Comparison of ENCODE assay signal across 9 mouse cellular contexts in the genomic region with DNA sequence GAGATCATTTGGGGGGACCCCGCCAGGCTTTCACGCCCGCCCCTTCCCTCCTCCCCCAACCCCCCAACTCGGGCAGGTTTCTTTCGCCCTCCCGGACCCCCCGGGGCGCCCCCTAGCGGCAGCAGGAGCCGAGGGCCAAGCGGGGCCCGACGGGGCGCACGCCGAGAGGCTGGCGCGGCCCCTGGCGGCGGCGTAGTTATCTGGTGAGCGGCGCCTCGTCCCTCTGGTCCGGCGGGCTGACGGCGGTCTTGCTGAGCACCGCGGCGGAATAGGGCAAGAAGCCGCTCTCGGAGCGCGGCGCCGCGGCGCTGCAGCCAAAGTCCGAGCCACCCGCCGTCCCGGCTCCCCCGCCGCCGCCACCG. TPM values are rescaled to one million over a fixed set of nuclear protein-coding genes. Genes with fewer than 3 reads are reported as not detected.
DNase-seq lines count a peak whose midpoint lies in the region; ATAC-seq and TF ChIP-seq lines count a peak whose summit lies in the region.
"Had no signal": no experiment of that assay in that cellular context is flagged by ENCODE, and none has a peak within 500 bp of the region (broad histone marks: within the 10 kb centered on the region; RNA-seq: fewer than 3 reads in every experiment).

No protein-coding gene starts in this region.

- peak; percentile 63 to 65 for DNase-seq in cerebellum, postnatal 10 days
- no peak for DNase-seq in cerebellum, adult 2 months
- peak; percentile 27 for DNase-seq in forebrain, embryonic 14.5 days (ENCODE audit: low spot score)
- DNase-seq in kidney, postnatal 0 days (ENCODE audit: low spot score): peak; percentile 50
- DNase-seq in MN1 (ENCODE audit: low spot score): no peak
- DNase-seq in c-Kit-positive CD71-positive TER-119-positive erythroid progenitor cells, embryonic 14.5 days (ENCODE audit: low spot score): no peak

- TF ChIP-seq POLR2A in cerebellum, adult 2 months (IDR thresholded peaks at IDR 0.05; ENCODE audit: borderline replicate concordance, insufficient read depth, low read length): no peak

- H3K9ac ChIP-seq in forebrain, embryonic 14.5 days (ENCODE audit: low read length): no peak overlapping the region
- H3K9ac ChIP-seq in kidney, postnatal 0 days (ENCODE audit: low read depth, low read length): no peak overlapping the region

- TF ChIP-seq CTCF in cerebellum, adult 2 months (IDR thresholded peaks at IDR 0.05; ENCODE audit: borderline replicate concordance, insufficient read depth, low read depth, low read length): no peak
- TF ChIP-seq CTCF in E14TG2a.4 (conservative IDR thresholded peaks at IDR 0.05; ENCODE audit: low read length): no peak
- peak; percentile 45 for TF ChIP-seq CTCF in kidney, postnatal 0 days (IDR thresholded peaks at IDR 0.05; ENCODE audit: low read depth)

- no peak overlapping the region for H3K4me3 ChIP-seq in cerebellum, adult 2 months (replicated peaks; ENCODE audit: insufficient read depth, low read depth, low read length)
- H3K4me3 ChIP-seq in E14TG2a.4 (replicated peaks; ENCODE audit: low read length): peak overlapping the region; percentile 72
- H3K4me3 ChIP-seq in forebrain, embryonic 14.5 days (ENCODE audit: low read depth, low read length): peak overlapping the region; percentile 21
- H3K4me3 ChIP-seq in kidney, postnatal 0 days (replicated peaks; ENCODE audit: low read depth, low read length): peak overlapping the region; percentile 19
- peak overlapping the region; percentile 88 for H3K4me3 ChIP-seq in megakaryocyte, embryonic 14.5 days (replicated peaks)

- 3% methylated on average over 43 of the region's 47 CpGs for WGBS in cerebellum, adult 2 months
- 1% methylated on average over 38 of the region's 47 CpGs for WGBS in forebrain, embryonic 14.5 days
- under 1% methylated on average over 36 of the region's 47 CpGs for WGBS in kidney, postnatal 0 days

- H3K4me2 ChIP-seq in forebrain, embryonic 14.5 days (ENCODE audit: low read length): peak overlapping the region; percentile 46
- peak overlapping the region; percentile 39 for H3K4me2 ChIP-seq in kidney, postnatal 0 days (ENCODE audit: low read length)

- H3K27me3 ChIP-seq in cerebellum, adult 2 months (ENCODE audit: control insufficient read depth, insufficient read depth, low read length): peaks cover 32% of the 10 kb centered on the region; the same call in 1 of the 2 replicates
- H3K27me3 ChIP-seq in E14TG2a.4 (ENCODE audit: insufficient read depth, low read length): peaks cover 84% of the 10 kb centered on the region
- peaks cover 62% of the 10 kb centered on the region for H3K27me3 ChIP-seq in forebrain, embryonic 14.5 days (replicated peaks; ENCODE audit: control insufficient read depth, insufficient read depth, low read length)
- peaks cover 68% of the 10 kb centered on the region for H3K27me3 ChIP-seq in kidney, postnatal 0 days (ENCODE audit: insufficient read depth, low read length)
- H3K27me3 ChIP-seq in megakaryocyte, embryonic 14.5 days (replicated peaks): peaks cover 94% of the 10 kb centered on the region

- H3K36me3 ChIP-seq in E14TG2a.4 (ENCODE audit: insufficient read depth, low read length): no peaks in the 10 kb centered on the region
- no peaks in the 10 kb centered on the region for H3K36me3 ChIP-seq in forebrain, embryonic 14.5 days (ENCODE audit: control insufficient read depth, insufficient read depth, low read length)
- H3K36me3 ChIP-seq in kidney, postnatal 0 days (ENCODE audit: insufficient read depth, low read length): no peaks in the 10 kb centered on the region
- H3K36me3 ChIP-seq in megakaryocyte, embryonic 14.5 days (replicated peaks; ENCODE audit: low read length): no peaks in the 10 kb centered on the region

- H3K4me1 ChIP-seq in cerebellum, adult 2 months (ENCODE audit: control insufficient read depth, insufficient read depth, low read length): no peaks in the 10 kb centered on the region
- peaks cover 29% of the 10 kb centered on the region for H3K4me1 ChIP-seq in E14TG2a.4 (replicated peaks; ENCODE audit: low read depth, low read length)
- H3K4me1 ChIP-seq in forebrain, embryonic 14.5 days (ENCODE audit: control insufficient read depth, insufficient read depth, low read length): no peaks in the 10 kb centered on the region; the same call in 1 of the 2 replicates
- peaks cover 4% of the 10 kb centered on the region; the same call in 1 of the 2 replicates for H3K4me1 ChIP-seq in kidney, postnatal 0 days (replicated peaks; ENCODE audit: insufficient read depth, low read length)
- H3K4me1 ChIP-seq in megakaryocyte, embryonic 14.5 days: peaks cover 45% of the 10 kb centered on the region

- no peak overlapping the region for H3K27ac ChIP-seq in cerebellum, adult 2 months (ENCODE audit: insufficient read depth, low read length)
- H3K27ac ChIP-seq in forebrain, embryonic 14.5 days (ENCODE audit: low read depth, low read length): no peak overlapping the region
- no peak overlapping the region for H3K27ac ChIP-seq in kidney, postnatal 0 days

- H3K9me3 ChIP-seq in E14TG2a.4 (ENCODE audit: low read length): no peaks in the 10 kb centered on the region
- H3K9me3 ChIP-seq in forebrain, embryonic 14.5 days (replicated peaks; ENCODE audit: control insufficient read depth, low read length): no peaks in the 10 kb centered on the region
- no peaks in the 10 kb centered on the region for H3K9me3 ChIP-seq in kidney, postnatal 0 days (replicated peaks; ENCODE audit: low read length)
- peaks cover 8% of the 10 kb centered on the region; the same call in 1 of the 2 replicates for H3K9me3 ChIP-seq in megakaryocyte, embryonic 14.5 days

- peak; percentile 49; the same call in 1 of the 2 replicates for ATAC-seq in forebrain, embryonic 14.5 days
- peak; percentile 17; the same call in 1 of the 2 replicates for ATAC-seq in kidney, postnatal 0 days (replicated peaks; ENCODE audit: low FRiP score, low read depth)

RNA-seq across cellular contexts. Expression of a gene that starts 4.0 kb away (rescaled TPM):
- 0.48 and 0.64 TPM in 2 replicates for polyA plus RNA-seq in cerebellum, adult 2 months (2012; rRNA removed)
- not detected in 2 replicates for polyA plus RNA-seq in forebrain, embryonic 14.5 days (2014; fragmentation: Nextera tagmentation; extraction: Ambion mirVana)
- polyA plus RNA-seq in kidney, postnatal 0 days (2015; fragmentation: Nextera tagmentation; extraction: Ambion mirVana): 0.08 TPM in 1 of 2 replicates, not detected in the other
- not detected in 2 replicates for polyA plus RNA-seq in megakaryocyte, embryonic 14.5 days (2012; ENCODE audit: insufficient read depth, low replicate concordance)
- polyA plus RNA-seq: C2C12 had no signal

RNA-seq across cellular contexts. Expression of a gene that starts 12.7 kb away (rescaled TPM):
- 0.10 TPM in 1 of 2 replicates, not detected in the other for polyA plus RNA-seq in cerebellum, adult 2 months (2012; rRNA removed)
- polyA plus RNA-seq in forebrain, embryonic 14.5 days (2014; fragmentation: Nextera tagmentation; extraction: Ambion mirVana): not detected in 2 replicates
- 0.10 TPM in 1 of 2 replicates, not detected in the other for polyA plus RNA-seq in kidney, postnatal 0 days (2015; fragmentation: Nextera tagmentation; extraction: Ambion mirVana)
- not detected in 2 replicates for polyA plus RNA-seq in megakaryocyte, embryonic 14.5 days (2012; ENCODE audit: insufficient read depth, low replicate concordance)
- polyA plus RNA-seq: C2C12 had no signal

RNA-seq across cellular contexts. Expression of a gene that starts 19.4 kb away (rescaled TPM):
- not detected in 2 replicates for polyA plus RNA-seq in cerebellum, adult 2 months (2012; rRNA removed)
- polyA plus RNA-seq in forebrain, embryonic 14.5 days (2014; fragmentation: Nextera tagmentation; extraction: Ambion mirVana): not detected in 2 replicates
- 2.6 and 2.8 TPM in 2 replicates for polyA plus RNA-seq in kidney, postnatal 0 days (2015; fragmentation: Nextera tagmentation; extraction: Ambion mirVana)
- polyA plus RNA-seq in megakaryocyte, embryonic 14.5 days (2012; ENCODE audit: insufficient read depth, low replicate concordance): not detected in 2 replicates
- polyA plus RNA-seq: C2C12 had no signal

RNA-seq across cellular contexts. Expression of a gene that starts 24.0 kb away (rescaled TPM):
- not detected in 2 replicates for polyA plus RNA-seq in cerebellum, adult 2 months (2012; rRNA removed)
- not detected in 2 replicates for polyA plus RNA-seq in forebrain, embryonic 14.5 days (2014; fragmentation: Nextera tagmentation; extraction: Ambion mirVana)
- polyA plus RNA-seq in kidney, postnatal 0 days (2015; fragmentation: Nextera tagmentation; extraction: Ambion mirVana): 19.7 and 23.8 TPM in 2 replicates
- polyA plus RNA-seq in megakaryocyte, embryonic 14.5 days (2012; ENCODE audit: insufficient read depth, low replicate concordance): not detected in 2 replicates
- polyA plus RNA-seq: C2C12 had no signal

RNA-seq across cellular contexts. Expression of a gene that starts 36.3 kb away (rescaled TPM):
- not detected in 2 replicates for polyA plus RNA-seq in cerebellum, adult 2 months (2012; rRNA removed)
- polyA plus RNA-seq in forebrain, embryonic 14.5 days (2014; fragmentation: Nextera tagmentation; extraction: Ambion mirVana): not detected in 2 replicates
- 44.6 and 45.5 TPM in 2 replicates for polyA plus RNA-seq in kidney, postnatal 0 days (2015; fragmentation: Nextera tagmentation; extraction: Ambion mirVana)
- not detected in 2 replicates for polyA plus RNA-seq in megakaryocyte, embryonic 14.5 days (2012; ENCODE audit: insufficient read depth, low replicate concordance)
- polyA plus RNA-seq: C2C12 had no signal

Comparison
In these comparisons a context has a peak if more than half of its experiments do, and no peak if none do; other contexts are left out.
1. DNase-seq: peak in cerebellum, postnatal 10 days (2 of 2), forebrain, embryonic 14.5 days (single experiment) and kidney, postnatal 0 days (single experiment); none in cerebellum, adult 2 months (0 of 2), MN1 (single experiment) and c-Kit-positive CD71-positive TER-119-positive erythroid progenitor cells, embryonic 14.5 days (single experiment).